Mouse (Mus musculus) lung, adult 2 months (tissue): ENCODE measurements around the gene Ces2a. TPM values are rescaled to one million over a fixed set of nuclear protein-coding genes. Genes with fewer than 3 reads are reported as not detected.

Experiments
- DNase-seq: peaks from one replicate; pipeline ENCODE4 v3.0.0; 2022
- H3K4me1 ChIP-seq: fragments of 200-500 bp; 2 replicates; pipeline ENCODE4 v1.6.1; 2011; ENCODE audit warnings: low read length; ENCODE audit not compliant: control insufficient read depth, insufficient read depth
- H3K4me3 ChIP-seq: fragments of 200-500 bp; replicated peaks from 2 replicates; pipeline ENCODE3; 2011; ENCODE audit warnings: low read depth, mild to moderate bottlenecking, control low read depth, low read length; ENCODE audit errors: extremely low read depth
- CTCF ChIP-seq: fragments of 200-500 bp; IDR thresholded peaks from 2 replicates; pipeline ENCODE4 v1.5.1; 2011; ENCODE audit warnings: mild to moderate bottlenecking, low read length, control low read depth; ENCODE audit not compliant: insufficient read depth
- POLR2A ChIP-seq: fragments of 200-500 bp; IDR thresholded peaks from 2 replicates; pipeline ENCODE4 v1.6.1; 2011; ENCODE audit warnings: low read depth, mild to moderate bottlenecking, control low read depth, low read length, borderline replicate concordance; ENCODE audit errors: extremely low read depth
- WGBS: fragments of 180-500 bp; shearing (Covaris S2); methylation state at CpG from one replicate; pipeline ENCODE4 v1.1.7; 2018; 5-methylcytosine and 5-hydroxymethylcytosine counted together
- polyA plus RNA-seq: library from polyadenylated mRNA; depleted of rRNA; stranded (reverse); fragments of >200 nt; gene quantifications from 2 replicates; pipeline ENCODE4 v1.2.3, GENCODE M21; 2012; rRNA removed

Ces2a gene
- 0.14 and 0.55 TPM in 2 replicates for polyA plus RNA-seq

GRCm38 (mm10) chr8:104733753-104734152, at the start of gene Ces2a:
Gene Ces2a, plus strand, starts transcription at chr8:104734003.
- Histone ChIP-seq H3K4me1 (no peaks in the 10 kb centered on the region), H3K4me3 (no peak within 1 kb of the TSS)
- WGBS, result 81% methylated on average over 1 of the region's 1 CpGs
- DNase-seq, result no peak
- TF ChIP-seq CTCF (no peak), POLR2A (no peak)

DNA sequence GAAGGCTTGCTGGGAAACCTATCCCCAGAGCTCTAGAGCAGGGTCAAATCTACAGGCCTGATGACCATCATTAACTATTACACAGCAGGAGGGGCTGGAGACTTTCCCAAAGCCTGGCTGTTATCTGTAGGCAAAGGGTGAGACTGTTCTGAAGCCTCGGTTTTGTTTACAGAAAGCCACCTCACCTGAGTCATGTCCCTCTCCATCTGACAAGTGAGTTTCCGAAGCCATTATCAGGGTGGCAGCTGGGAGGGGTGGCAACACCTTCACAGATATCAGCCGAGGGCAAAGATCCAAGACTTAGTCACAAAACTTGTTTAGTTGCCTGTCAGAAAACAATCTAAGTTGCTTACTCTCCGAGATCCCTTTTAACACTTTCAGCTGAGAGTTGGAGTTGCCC, 45.4 kb upstream of the Ces2a start:
- no peak for DNase-seq
- 36% methylated on average over 4 of the region's 4 CpGs for whole genome bisulfite sequencing
- TF ChIP-seq POLR2A (no peak), CTCF (no peak)

DNA sequence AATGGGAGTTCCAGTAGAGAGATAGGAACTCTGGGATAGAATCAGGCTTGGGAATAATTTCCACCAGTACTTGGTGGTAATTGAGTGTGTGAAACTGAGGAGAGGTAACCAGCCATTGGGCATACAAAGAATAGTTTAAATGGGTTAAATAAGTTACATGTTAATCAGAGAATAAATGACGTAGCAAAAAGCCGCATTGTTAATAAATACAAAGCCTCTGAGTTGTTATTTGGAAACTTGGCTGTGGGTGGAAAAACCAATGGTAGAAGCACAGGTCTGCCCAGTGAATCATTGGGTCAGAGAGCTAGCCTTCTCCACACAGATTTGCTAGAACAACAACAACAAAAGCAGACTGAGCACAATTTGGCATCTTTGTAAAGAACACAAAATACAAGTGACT, 35.2 kb upstream of the Ces2a start:
- TF ChIP-seq POLR2A (no peak), CTCF (no peak)
- 88% methylated on average over 2 of the region's 2 CpGs for WGBS
- no peak for DNase-seq

More for the DNA sequence above, 45.4 kb upstream of the Ces2a start:
- Histone ChIP-seq H3K4me1 (no peaks in the 10 kb centered on the region), H3K4me3 (no peak overlapping the region)

GRCm38 (mm10) chr8:104701900-104702299, 31.9 kb upstream of the Ces2a start:
- Histone ChIP-seq H3K4me3 (no peak overlapping the region), H3K4me1 (no peaks in the 10 kb centered on the region)
- WGBS, result 66% methylated on average over 2 of the region's 2 CpGs
- DNase-seq, result no peak
- no peak for TF ChIP-seq CTCF
- TF ChIP-seq POLR2A, result no peak

More for the DNA sequence above, 35.2 kb upstream of the Ces2a start:
- H3K4me3 ChIP-seq, result no peak overlapping the region
- no peaks in the 10 kb centered on the region for H3K4me1 ChIP-seq

- Histone ChIP-seq H3K4me3 (no peak overlapping the region), H3K4me1 (no peaks in the 10 kb centered on the region)
- WGBS, result 72% methylated on average over 8 of the region's 8 CpGs
- no peak for DNase-seq
- TF ChIP-seq POLR2A, result no peak
- no peak for TF ChIP-seq CTCF
These were observed 12.6 kb upstream of the Ces2a start for GRCm38 (mm10) chr8:104721166-104721565.

DNA sequence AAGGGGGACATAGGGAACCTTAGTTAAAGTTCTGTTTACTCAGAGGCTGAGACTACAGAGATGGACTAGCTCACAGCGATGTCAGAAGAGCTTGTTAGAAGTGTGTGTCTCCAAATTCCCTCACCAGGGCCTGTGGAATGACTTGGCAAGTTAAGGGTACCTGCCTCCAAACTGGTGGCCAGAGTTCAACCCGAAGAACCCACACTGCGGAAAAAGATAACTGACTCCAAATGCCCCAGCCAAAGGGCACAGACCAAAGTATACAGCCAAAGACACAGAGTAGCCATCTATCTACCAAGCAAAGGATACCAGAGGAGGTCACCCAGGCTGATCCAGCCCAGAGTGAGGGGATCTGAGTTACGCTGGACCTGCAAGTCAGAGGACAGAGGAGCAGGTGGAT, 2.4 kb upstream of the Ces2a start:
- DNase-seq, result no peak
- no peak overlapping the region for H3K4me3 ChIP-seq
- 85% methylated on average over 4 of the region's 4 CpGs for WGBS

GRCm38 (mm10) chr8:104731969-104732368, 1.8 kb upstream of the Ces2a start:
- DNase-seq, result no peak
- WGBS, result 48% methylated on average over 6 of the region's 6 CpGs
- no peaks in the 10 kb centered on the region for H3K4me1 ChIP-seq
- H3K4me3 ChIP-seq, result no peak overlapping the region
- TF ChIP-seq CTCF (no peak), POLR2A (no peak)

More for the DNA sequence above, 2.4 kb upstream of the Ces2a start:
- H3K4me1 ChIP-seq, result no peaks in the 10 kb centered on the region
- no peak for TF ChIP-seq POLR2A
- no peak for TF ChIP-seq CTCF

DNA sequence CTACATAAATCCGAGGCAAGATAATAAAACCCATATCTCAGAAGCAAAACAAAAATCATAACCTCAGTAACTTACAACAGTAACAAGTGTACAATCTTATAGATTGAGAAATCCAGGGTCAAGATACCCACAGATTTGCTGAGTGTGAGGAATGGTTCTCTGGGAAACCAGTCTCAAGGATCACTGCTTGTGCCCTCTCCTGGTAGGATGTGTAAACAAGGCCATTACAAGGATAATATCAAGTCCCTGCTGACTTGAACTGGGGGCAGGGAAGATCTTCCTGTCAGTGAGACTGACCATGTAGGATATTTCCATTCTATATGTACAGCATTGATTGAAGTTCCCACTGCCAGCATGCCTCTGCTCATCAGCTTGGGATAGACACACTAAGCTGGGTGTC, 8.2 kb downstream of the Ces2a start:
- DNase-seq, result no peak
- WGBS, result 79% methylated on average over 1 of the region's 1 CpGs
- Histone ChIP-seq H3K4me3 (no peak overlapping the region), H3K4me1 (no peaks in the 10 kb centered on the region)
- TF ChIP-seq POLR2A (no peak), CTCF (no peak)

- Histone ChIP-seq H3K4me3 (no peak overlapping the region), H3K4me1 (no peaks in the 10 kb centered on the region)
- no peak for DNase-seq
- WGBS, result 83% methylated on average over 3 of the region's 3 CpGs
- TF ChIP-seq POLR2A (no peak), CTCF (no peak)
These were observed 9.6 kb downstream of the Ces2a start for GRCm38 (mm10) chr8:104743410-104743809.

GRCm38 (mm10) chr8:104752818-104753217, 19.0 kb downstream of the Ces2a start:
- H3K4me1 ChIP-seq, result no peaks in the 10 kb centered on the region
- WGBS, result 72% methylated on average over 1 of the region's 1 CpGs
- TF ChIP-seq POLR2A (no peak), CTCF (no peak)
- no peak overlapping the region for H3K4me3 ChIP-seq
- DNase-seq, result no peak

GRCm38 (mm10) chr8:104757621-104758020, 23.8 kb downstream of the Ces2a start:
- H3K4me3 ChIP-seq, result no peak overlapping the region
- DNase-seq, result no peak
- WGBS, result 29% methylated on average over 1 of the region's 1 CpGs
- H3K4me1 ChIP-seq, result no peaks in the 10 kb centered on the region
- no peak for TF ChIP-seq POLR2A
- TF ChIP-seq CTCF, result no peak
